Mouse (Mus musculus) embryonic fibroblast, embryonic 13.5 days (primary cell): ENCODE data around the gene Cryl1.

Experiments used
- CTCF ChIP-seq: IDR thresholded peaks from 2 replicates; pipeline ENCODE4 v1.5.1; 2011; ENCODE audit warnings: mild to moderate bottlenecking, control low read depth, low read length, moderate library complexity, borderline replicate concordance; ENCODE audit not compliant: insufficient read depth
- POLR2A ChIP-seq: IDR thresholded peaks from 2 replicates; pipeline ENCODE4 v1.6.1; 2011; ENCODE audit warnings: low read depth, mild to moderate bottlenecking, control low read depth, low read length, moderate library complexity

- TF ChIP-seq POLR2A (no peak; the same call in 1 of the 2 replicates), CTCF (no peak)
These were observed 81.4 kb downstream of the Cryl1 start for GRCm38 (mm10) chr14:57316662-57317600.
